Mouse (Mus musculus) neural tube, embryonic 14.5 days (tissue): ENCODE measurements around the gene Tle4. TPM values are rescaled to one million over a fixed set of nuclear protein-coding genes. Genes with fewer than 3 reads are reported as not detected.

Experiments
- ATAC-seq: fragments of 200-750 bp; cut with Nextera tagmentation; 2 replicates; pipeline ENCODE4 v1.8.0; 2017; ENCODE audit warnings: low read depth, mild to moderate bottlenecking, moderate TSS enrichment, moderate library complexity
- H3K27ac ChIP-seq: fragments of 300-500 bp; sonication (generic); 2 replicates; pipeline ENCODE4 v1.5.1; 2014; ENCODE audit warnings: low read depth, mild to moderate bottlenecking, control low read depth, low read length, moderate library complexity, mixed read lengths
- H3K27me3 ChIP-seq: fragments of 300-500 bp; sonication (generic); 2 replicates; pipeline ENCODE4 v1.6.1; 2014; ENCODE audit warnings: low read length; ENCODE audit not compliant: control insufficient read depth, insufficient read depth
- H3K36me3 ChIP-seq: fragments of 300-500 bp; sonication (generic); 2 replicates; pipeline ENCODE4 v1.6.1; 2014; ENCODE audit warnings: low read length, mixed read lengths; ENCODE audit not compliant: control insufficient read depth, insufficient read depth
- H3K4me1 ChIP-seq: fragments of 300-500 bp; sonication (generic); 2 replicates; pipeline ENCODE4 v1.6.1; 2014; ENCODE audit warnings: low read length; ENCODE audit not compliant: control insufficient read depth, insufficient read depth
- H3K4me2 ChIP-seq: fragments of 300-500 bp; sonication (generic); 2 replicates; pipeline ENCODE4 v1.6.1; 2014; ENCODE audit warnings: mild to moderate bottlenecking, low read depth, low read length, control low read depth
- H3K4me3 ChIP-seq: fragments of 300-500 bp; sonication (generic); 2 replicates; pipeline ENCODE4 v1.5.1; 2014; ENCODE audit warnings: low read depth, low read length, control low read depth, mixed read lengths
- H3K9ac ChIP-seq: fragments of 300-500 bp; sonication (generic); replicated peaks from 2 replicates; pipeline ENCODE4 v1.6.1; 2014; ENCODE audit warnings: low read depth, mild to moderate bottlenecking, control low read depth, low read length, mixed read lengths
- H3K9me3 ChIP-seq: fragments of 300-500 bp; sonication (generic); 2 replicates; pipeline ENCODE4 v1.6.1; 2016; ENCODE audit warnings: low read length; ENCODE audit not compliant: control insufficient read depth
- WGBS: fragments of 180-500 bp; shearing (Covaris S2); extraction: QIAGEN DNeasy Blood & Tissue Kit; methylation state at CpG from one replicate; pipeline ENCODE4 v1.1.7; 2014; 5-methylcytosine and 5-hydroxymethylcytosine counted together
- polyA plus RNA-seq: library from polyadenylated mRNA; unstranded; fragments of >200 nt; fragmentation: Nextera tagmentation; extraction: Ambion mirVana; gene quantifications from 2 replicates; pipeline ENCODE4 v1.2.1, GENCODE M21; 2014

Tle4 gene
- polyA plus RNA-seq, 1 experiment from 2014 or later: 27.0 TPM

DNA sequence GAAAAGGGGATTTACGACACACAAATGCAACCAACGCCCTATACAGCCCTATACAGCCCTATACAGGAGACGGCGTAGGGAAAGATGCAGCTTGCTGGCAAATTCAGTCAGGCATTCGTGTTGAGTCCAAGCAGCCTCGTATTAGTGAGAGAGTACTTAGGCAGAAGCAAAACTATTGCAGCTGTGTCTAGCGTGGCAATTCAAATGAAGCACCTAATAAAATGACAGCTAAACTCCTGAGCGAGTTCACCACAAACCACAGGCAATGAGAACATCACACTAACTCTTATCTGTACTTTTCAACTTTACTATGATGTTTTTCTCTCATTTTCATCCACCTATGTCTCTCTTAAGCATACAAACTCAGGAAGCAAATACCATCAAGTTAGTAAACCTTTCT lies 131.8 kb downstream of the Tle4 start:
- 88% methylated on average over 8 of the region's 8 CpGs for WGBS
- H3K36me3 ChIP-seq: peaks cover 25% of the 10 kb centered on the region
- no peak for ATAC-seq
- H3K9ac ChIP-seq: no peak overlapping the region
- no peaks in the 10 kb centered on the region for H3K4me1 ChIP-seq
- no peaks in the 10 kb centered on the region for H3K27me3 ChIP-seq
- no peak overlapping the region for H3K27ac ChIP-seq
- H3K4me3 ChIP-seq: no peak overlapping the region
- no peak overlapping the region for H3K4me2 ChIP-seq
- no peaks in the 10 kb centered on the region for H3K9me3 ChIP-seq

DNA sequence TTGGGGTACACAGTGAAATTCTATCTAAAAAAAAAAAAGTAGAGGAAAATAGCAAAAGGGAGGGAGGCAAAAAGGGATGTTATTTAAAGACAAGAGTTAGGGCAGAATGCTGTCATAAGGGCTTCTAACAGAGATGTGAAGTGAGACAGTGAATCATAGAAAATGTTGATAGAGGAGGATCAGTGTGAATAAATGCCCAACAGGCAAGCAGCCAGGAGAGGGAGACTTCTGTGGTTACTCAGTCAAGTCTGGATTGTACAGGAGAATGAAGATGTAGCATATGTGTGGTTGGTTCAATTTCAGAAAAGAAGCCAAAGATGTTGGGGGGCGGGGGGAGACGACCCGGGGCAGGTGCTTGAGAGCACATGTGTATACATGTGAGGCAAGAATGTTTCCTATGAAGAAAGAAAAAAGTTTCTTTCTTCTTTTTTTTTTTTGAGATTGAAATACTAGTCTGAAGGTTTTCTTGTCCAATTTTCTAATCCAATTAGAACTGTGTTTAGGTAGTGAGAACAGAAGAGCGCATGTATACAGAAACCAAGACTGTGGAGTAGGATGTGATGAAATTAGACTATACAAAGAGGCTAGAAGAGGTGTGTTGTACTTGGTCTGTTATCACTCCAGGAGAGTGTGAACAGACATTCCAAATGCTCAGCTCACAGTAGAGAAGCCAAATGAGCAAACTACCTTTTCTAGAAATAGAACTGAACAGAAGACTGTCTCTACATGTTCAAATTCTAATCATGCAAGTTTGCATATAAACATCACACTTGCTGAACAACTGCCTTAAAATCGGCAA lies 134.4 kb downstream of the Tle4 start:
- peaks cover 25% of the 10 kb centered on the region for H3K36me3 ChIP-seq
- no peak for ATAC-seq
- H3K9me3 ChIP-seq: no peaks in the 10 kb centered on the region
- no peaks in the 10 kb centered on the region for H3K27me3 ChIP-seq
- H3K4me2 ChIP-seq: no peak overlapping the region
- H3K4me1 ChIP-seq: no peaks in the 10 kb centered on the region
- no peak overlapping the region for H3K4me3 ChIP-seq
- WGBS: 97% methylated on average over 5 of the region's 5 CpGs
- H3K27ac ChIP-seq: no peak overlapping the region
- no peak overlapping the region for H3K9ac ChIP-seq

DNA sequence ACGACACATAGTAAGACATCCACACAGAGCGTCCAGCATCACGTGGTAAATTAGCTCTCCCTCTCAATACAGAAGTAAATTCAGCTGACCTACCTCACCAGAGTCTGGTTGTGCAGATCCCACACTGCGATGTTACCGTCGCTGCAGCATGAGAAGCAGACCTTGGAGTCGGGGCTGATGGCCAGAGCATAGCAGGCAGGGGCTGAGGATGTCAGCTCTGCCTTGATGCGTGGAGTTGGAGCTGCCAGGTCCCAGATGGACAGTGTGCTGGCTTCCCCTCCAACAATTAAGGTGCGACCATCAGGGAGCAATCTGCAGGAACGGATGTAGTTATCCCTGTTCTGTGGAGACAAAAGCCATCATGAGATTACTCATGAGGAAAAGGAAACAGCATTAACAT lies 144.4 kb downstream of the Tle4 start:
- H3K4me3 ChIP-seq: no peak overlapping the region
- H3K9me3 ChIP-seq: no peaks in the 10 kb centered on the region
- H3K4me1 ChIP-seq: no peaks in the 10 kb centered on the region
- no peak overlapping the region for H3K9ac ChIP-seq
- H3K4me2 ChIP-seq: no peak overlapping the region
- WGBS: 75% methylated on average over 10 of the region's 10 CpGs
- H3K27ac ChIP-seq: 0 out of 2 replicates have a peak overlapping the region, but pooled peaks have one; percentile 28
- peaks cover 8% of the 10 kb centered on the region for H3K36me3 ChIP-seq
- ATAC-seq: no peak
- H3K27me3 ChIP-seq: no peaks in the 10 kb centered on the region

DNA sequence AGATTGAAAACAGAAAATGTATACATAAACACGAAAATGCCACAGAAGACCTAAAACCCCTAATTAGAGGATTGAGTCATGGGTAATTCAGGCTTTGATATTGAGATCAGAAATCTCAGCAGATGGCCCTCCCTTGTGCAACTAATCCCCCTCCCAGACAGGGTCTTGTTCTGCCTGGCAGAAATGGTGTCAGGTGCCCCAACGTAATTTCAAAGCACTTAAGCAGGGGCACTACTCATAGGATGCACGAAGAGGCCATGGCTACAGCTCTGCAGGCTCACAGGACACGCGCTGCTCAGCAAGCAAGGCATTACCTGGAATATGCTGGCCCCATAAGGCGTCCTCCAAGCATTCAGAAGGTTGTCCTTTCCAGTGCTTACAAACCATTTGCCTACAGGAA lies 146.5 kb downstream of the Tle4 start:
- no peak for ATAC-seq
- Histone ChIP-seq H3K9me3 (no peaks in the 10 kb centered on the region), H3K27ac (no peak overlapping the region), H3K27me3 (no peaks in the 10 kb centered on the region), H3K9ac (no peak overlapping the region), H3K4me3 (no peak overlapping the region), H3K4me2 (no peak overlapping the region), H3K4me1 (no peaks in the 10 kb centered on the region), H3K36me3 (peaks cover 8% of the 10 kb centered on the region)
- WGBS: 91% methylated on average over 6 of the region's 6 CpGs

DNA sequence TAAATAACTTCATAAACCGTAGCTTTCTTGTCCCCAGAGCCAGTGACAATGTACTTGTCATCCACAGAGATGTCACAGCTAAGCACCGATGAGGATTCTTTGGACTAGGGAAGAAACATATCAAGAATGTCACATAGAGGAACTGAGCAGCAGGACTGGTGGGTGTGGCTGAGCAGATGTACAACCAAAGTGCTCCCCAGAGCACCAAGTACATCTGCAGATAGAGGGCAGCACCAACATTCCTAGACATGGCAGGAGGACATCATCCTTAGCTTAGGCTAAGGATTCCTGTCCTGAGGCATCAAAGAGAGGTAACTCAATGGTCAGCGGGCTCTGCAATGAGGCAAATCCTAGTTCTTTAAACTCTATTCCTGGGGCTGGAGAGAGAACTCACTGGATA lies 148.1 kb downstream of the Tle4 start:
- no peaks in the 10 kb centered on the region for H3K27me3 ChIP-seq
- H3K9ac ChIP-seq: no peak overlapping the region
- H3K27ac ChIP-seq: no peak overlapping the region
- no peaks in the 10 kb centered on the region for H3K9me3 ChIP-seq
- H3K4me2 ChIP-seq: no peak overlapping the region
- no peak overlapping the region for H3K4me3 ChIP-seq
- no peak for ATAC-seq
- H3K36me3 ChIP-seq: peaks cover 8% of the 10 kb centered on the region
- no peaks in the 10 kb centered on the region for H3K4me1 ChIP-seq
- WGBS: 92% methylated on average over 3 of the region's 3 CpGs

DNA sequence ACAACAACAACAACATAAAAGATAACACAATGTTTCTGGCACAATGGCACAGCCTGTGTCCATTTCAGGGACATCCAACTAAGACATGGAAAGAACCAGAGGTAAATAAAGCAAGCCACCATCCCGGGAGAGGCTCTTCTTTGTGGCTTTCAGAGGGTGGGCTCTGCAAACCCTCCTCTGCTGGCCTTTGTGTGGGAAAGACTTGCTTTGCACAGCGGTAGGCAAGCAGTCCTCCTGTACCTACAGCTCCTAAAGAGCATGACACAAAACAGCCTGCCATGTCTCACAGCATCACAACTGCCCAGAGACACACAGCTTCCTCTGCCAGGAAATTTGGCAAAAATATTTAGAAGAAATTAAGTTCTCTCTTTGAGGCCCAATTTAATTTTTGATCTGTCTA lies 149.3 kb downstream of the Tle4 start:
- peaks cover 7% of the 10 kb centered on the region; the same call in 1 of the 2 replicates for H3K36me3 ChIP-seq
- H3K9ac ChIP-seq: no peak overlapping the region
- no peaks in the 10 kb centered on the region for H3K27me3 ChIP-seq
- H3K4me1 ChIP-seq: no peaks in the 10 kb centered on the region
- no peak overlapping the region for H3K4me3 ChIP-seq
- ATAC-seq: no peak
- no peak overlapping the region for H3K27ac ChIP-seq
- no peak overlapping the region for H3K4me2 ChIP-seq
- no peaks in the 10 kb centered on the region for H3K9me3 ChIP-seq
- 54% methylated on average over 2 of the region's 2 CpGs for WGBS

DNA sequence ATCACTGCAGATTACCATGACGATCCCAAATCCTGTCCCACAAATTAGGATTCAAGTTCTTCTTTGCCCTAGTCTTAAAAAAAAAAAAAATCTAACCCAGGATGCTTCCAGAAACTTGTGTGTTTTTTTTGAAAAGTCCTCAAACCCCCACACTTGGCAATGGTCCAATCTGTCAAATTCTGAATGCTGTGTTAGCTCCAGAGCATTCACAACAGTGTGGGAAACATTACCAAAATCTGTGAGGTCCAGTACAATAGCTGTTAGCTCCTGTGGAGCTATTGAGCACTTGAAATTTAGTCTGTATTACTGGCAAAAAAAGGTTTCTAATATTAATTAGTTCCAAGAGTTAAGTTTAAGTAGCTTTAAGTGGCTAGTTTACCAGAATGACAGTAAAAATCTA lies 150.4 kb downstream of the Tle4 start:
- ATAC-seq: no peak
- H3K9me3 ChIP-seq: no peaks in the 10 kb centered on the region
- H3K36me3 ChIP-seq: no peaks in the 10 kb centered on the region
- H3K4me3 ChIP-seq: no peak overlapping the region
- H3K27me3 ChIP-seq: no peaks in the 10 kb centered on the region
- no peak overlapping the region for H3K9ac ChIP-seq
- WGBS: 74% methylated on average over 1 of the region's 1 CpGs
- H3K4me2 ChIP-seq: no peak overlapping the region
- no peak overlapping the region for H3K27ac ChIP-seq
- no peaks in the 10 kb centered on the region for H3K4me1 ChIP-seq

DNA sequence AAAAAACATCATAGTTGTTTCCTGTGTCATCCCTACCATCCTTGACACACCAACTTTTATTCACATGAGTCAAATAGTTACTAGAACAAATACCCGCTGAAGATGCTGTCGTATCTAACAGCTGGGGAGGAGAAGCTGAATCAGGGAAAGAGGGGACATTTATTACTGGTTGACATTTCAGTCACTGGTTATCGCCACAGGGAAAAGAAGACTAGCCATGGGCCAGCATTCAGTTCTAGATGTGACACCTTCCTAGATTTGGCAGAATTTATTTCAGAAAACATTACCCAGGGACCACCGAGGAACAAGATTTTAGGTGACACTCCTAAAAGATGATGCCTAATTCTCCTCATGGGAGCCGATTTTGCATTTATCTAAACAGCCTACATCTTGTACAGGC lies 156.0 kb downstream of the Tle4 start:
- no peaks in the 10 kb centered on the region for H3K27me3 ChIP-seq
- WGBS: 78% methylated on average over 5 of the region's 5 CpGs
- ATAC-seq: no peak
- no peak overlapping the region for H3K4me3 ChIP-seq
- no peak overlapping the region for H3K4me2 ChIP-seq
- H3K9ac ChIP-seq: no peak overlapping the region
- H3K4me1 ChIP-seq: no peaks in the 10 kb centered on the region
- H3K27ac ChIP-seq: no peak overlapping the region
- no peaks in the 10 kb centered on the region for H3K36me3 ChIP-seq
- H3K9me3 ChIP-seq: no peaks in the 10 kb centered on the region

DNA sequence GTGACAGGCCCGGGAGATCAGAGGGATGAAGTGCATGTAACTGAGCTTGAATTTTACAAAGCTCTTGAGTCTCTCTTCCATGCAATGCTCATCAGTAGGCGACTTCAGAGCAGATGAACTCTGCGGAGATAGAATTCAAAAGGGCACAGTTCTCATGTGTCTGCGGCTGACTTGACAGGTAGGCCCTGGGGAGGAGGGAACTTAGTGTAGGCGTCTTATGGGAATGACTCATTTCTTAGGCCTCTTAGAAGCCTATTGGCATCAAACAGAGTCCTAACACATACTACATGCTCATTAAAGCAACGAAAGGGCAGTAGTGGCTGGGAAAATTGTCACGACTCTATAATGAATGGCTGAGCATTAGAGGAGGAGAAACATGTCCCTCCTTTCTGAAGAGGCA lies 160.6 kb downstream of the Tle4 start:
- no peak for ATAC-seq
- Histone ChIP-seq H3K27ac (no peak overlapping the region), H3K4me2 (no peak overlapping the region), H3K9me3 (no peaks in the 10 kb centered on the region), H3K27me3 (no peaks in the 10 kb centered on the region), H3K36me3 (no peaks in the 10 kb centered on the region), H3K4me1 (no peaks in the 10 kb centered on the region), H3K9ac (no peak overlapping the region), H3K4me3 (no peak overlapping the region)
- WGBS: 75% methylated on average over 7 of the region's 7 CpGs
